Mouse (Mus musculus) forebrain, embryonic 16.5 days (tissue): ENCODE results near the gene Slc26a3. TPM values are rescaled to one million over a fixed set of nuclear protein-coding genes. Genes with fewer than 3 reads are reported as not detected.
A peak's percentile ranks its signal among the peaks of the same experiment; 100 is the strongest.
"Not testable (repeated sequence)": the region's sequence is repeated elsewhere in the genome, so short reads cannot be mapped to it uniquely, and the experiment has no call there.

Source experiments
- ATAC-seq: fragments of 200-750 bp; cut with Nextera tagmentation; 2 replicates; pipeline ENCODE4 v1.8.0; 2017; ENCODE audit warnings: mild to moderate bottlenecking, moderate library complexity
- H3K27ac ChIP-seq: fragments of 300-500 bp; sonication (generic); 2 replicates; pipeline ENCODE4 v1.5.1; 2014; ENCODE audit warnings: low read length, control low read depth
- H3K27me3 ChIP-seq: fragments of 300-500 bp; sonication (generic); replicated peaks from 2 replicates; pipeline ENCODE4 v1.6.1; 2014; ENCODE audit warnings: low read length; ENCODE audit not compliant: control insufficient read depth, insufficient read depth
- H3K36me3 ChIP-seq: fragments of 300-500 bp; sonication (generic); 2 replicates; pipeline ENCODE4 v1.6.1; 2014; ENCODE audit not compliant: control insufficient read depth, insufficient read depth
- H3K4me1 ChIP-seq: fragments of 300-500 bp; sonication (generic); replicated peaks from 2 replicates; pipeline ENCODE4 v1.6.1; 2014; ENCODE audit warnings: low read length; ENCODE audit not compliant: control insufficient read depth, insufficient read depth
- H3K4me2 ChIP-seq: fragments of 300-500 bp; sonication (generic); 2 replicates; pipeline ENCODE4 v1.6.1; 2014; ENCODE audit warnings: mild to moderate bottlenecking, low read length, control low read depth
- H3K4me3 ChIP-seq: fragments of 300-500 bp; sonication (generic); replicated peaks from 2 replicates; pipeline ENCODE4 v1.5.1; 2014; ENCODE audit warnings: mild to moderate bottlenecking, low read length, control low read depth
- H3K9ac ChIP-seq: fragments of 300-500 bp; sonication (generic); replicated peaks from 2 replicates; pipeline ENCODE4 v1.6.1; 2014; ENCODE audit warnings: low read depth, low read length, control low read depth
- H3K9me3 ChIP-seq: fragments of 300-500 bp; sonication (generic); 2 replicates; pipeline ENCODE4 v1.6.1; 2016; ENCODE audit warnings: low read length; ENCODE audit not compliant: control insufficient read depth
- WGBS: fragments of 180-500 bp; shearing (Covaris S2); extraction: QIAGEN DNeasy Blood & Tissue Kit; methylation state at CpG from one replicate; pipeline ENCODE4 v1.1.7; 2014; 5-methylcytosine and 5-hydroxymethylcytosine counted together
- polyA plus RNA-seq: library from polyadenylated mRNA; unstranded; fragments of >200 nt; fragmentation: Nextera tagmentation; extraction: Ambion mirVana; gene quantifications from 2 replicates; pipeline ENCODE4 v1.2.1, GENCODE M21; 2015

Slc26a3 gene
- polyA plus RNA-seq, 1 experiment from 2014 or later, result 0.11 TPM

DNA sequence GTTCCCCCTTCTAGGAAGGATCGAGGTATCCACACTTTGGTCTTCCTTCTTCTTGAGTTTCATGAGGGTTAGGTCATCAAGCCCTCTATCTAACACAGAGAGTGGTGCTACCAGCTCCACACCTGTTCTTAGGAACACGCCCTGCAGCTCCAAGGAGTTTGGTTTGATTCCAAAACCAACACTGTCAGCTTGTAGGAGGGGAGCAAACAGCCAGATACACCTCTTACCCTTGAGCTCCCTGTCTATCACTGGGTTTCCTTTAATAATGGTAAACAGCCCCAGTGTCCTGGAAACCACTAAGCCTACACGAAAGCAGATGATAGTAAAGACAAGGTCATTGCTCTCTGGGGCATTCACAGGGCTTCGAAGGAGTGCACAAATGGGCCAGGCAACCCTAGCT lies 67.8 kb downstream of the Slc26a3 start:
- Histone ChIP-seq H3K27me3 (no peaks in the 10 kb centered on the region), H3K27ac (no peak overlapping the region), H3K4me1 (0 out of 2 replicates have a peak, but pooled peaks cover 3% of the 10 kb centered on the region), H3K4me3 (no peak overlapping the region), H3K4me2 (no peak overlapping the region), H3K9me3 (no peaks in the 10 kb centered on the region), H3K9ac (no peak overlapping the region), H3K36me3 (no peaks in the 10 kb centered on the region)
- WGBS, result 84% methylated on average over 4 of the region's 4 CpGs
- no peak for ATAC-seq

DNA sequence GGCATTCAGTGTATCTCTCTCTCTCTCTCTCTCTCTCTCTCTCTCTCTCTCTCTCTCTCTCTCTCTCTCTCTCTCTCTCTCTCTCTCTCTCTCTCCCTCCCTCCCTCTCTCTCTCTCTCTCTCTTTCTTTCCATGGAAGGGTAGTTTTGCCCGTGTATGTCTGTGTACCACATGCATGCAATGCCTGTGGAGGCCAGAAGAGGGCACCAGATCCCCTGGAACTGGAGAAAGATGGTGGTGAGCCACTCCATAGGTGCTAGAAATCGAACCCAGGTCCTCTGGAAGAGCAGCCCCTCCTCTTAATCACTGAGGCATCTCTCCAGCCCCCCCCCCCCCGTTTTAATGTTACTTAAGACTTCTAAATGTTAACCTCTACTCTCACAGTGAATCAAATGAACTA lies 69.6 kb downstream of the Slc26a3 start:
- not testable (repeated sequence) for H3K4me1 ChIP-seq, H3K4me2 ChIP-seq, H3K9me3 ChIP-seq, H3K9ac ChIP-seq, ATAC-seq, H3K4me3 ChIP-seq, H3K27ac ChIP-seq, H3K36me3 ChIP-seq, H3K27me3 ChIP-seq
- WGBS, result 27% methylated on average over 3 of the region's 3 CpGs

DNA sequence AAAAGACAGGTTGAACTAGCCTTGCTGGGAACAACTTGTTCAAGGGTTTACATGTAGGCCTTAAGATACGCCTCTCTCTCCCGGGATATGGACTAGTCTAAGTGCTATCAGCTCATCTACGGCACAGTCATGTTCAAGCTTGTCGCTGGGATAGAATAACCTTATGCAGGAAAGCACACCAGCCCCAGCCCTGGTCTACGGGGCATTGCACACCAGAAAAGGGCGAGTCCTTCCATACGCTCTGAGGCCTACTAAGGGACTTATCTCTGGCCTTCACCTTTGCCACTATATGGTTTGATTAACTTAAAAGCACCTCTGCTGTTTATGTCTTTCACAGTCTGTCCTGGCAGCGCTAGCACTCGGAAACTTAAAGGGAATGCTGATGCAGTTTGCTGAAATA lies 70.7 kb downstream of the Slc26a3 start:
- H3K9ac ChIP-seq, result no peak overlapping the region

DNA sequence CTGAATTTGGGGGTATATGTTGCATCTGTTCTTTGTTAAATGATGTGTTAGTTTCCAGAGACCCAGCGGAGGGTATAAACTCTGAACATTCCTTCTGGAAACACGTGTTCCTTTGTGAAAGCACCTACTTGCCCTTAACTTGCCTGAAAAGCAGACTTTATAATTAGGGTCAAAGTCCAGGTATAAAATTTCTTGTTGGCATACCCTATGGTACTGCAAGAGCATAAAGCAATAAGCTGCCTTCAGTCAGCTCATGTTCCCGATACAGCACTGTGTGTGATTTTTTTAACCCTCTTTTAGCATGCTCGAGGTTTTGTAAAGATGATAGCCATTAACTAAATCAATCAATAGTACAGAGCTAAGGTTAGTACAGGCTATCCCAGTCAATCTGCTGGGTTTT lies 71.9 kb downstream of the Slc26a3 start:
- H3K4me1 ChIP-seq, result no peaks in the 10 kb centered on the region
- 89% methylated on average over 4 of the region's 4 CpGs for WGBS
- no peak for ATAC-seq
- H3K9me3 ChIP-seq, result no peaks in the 10 kb centered on the region
- no peak overlapping the region for H3K9ac ChIP-seq
- no peaks in the 10 kb centered on the region for H3K36me3 ChIP-seq
- H3K4me3 ChIP-seq, result no peak overlapping the region
- H3K27ac ChIP-seq, result no peak overlapping the region
- H3K27me3 ChIP-seq, result no peaks in the 10 kb centered on the region
- H3K4me2 ChIP-seq, result no peak overlapping the region

More for the DNA sequence above, 70.7 kb downstream of the Slc26a3 start:
- Histone ChIP-seq H3K9me3 (no peaks in the 10 kb centered on the region), H3K4me1 (0 out of 2 replicates have a peak, but pooled peaks cover 3% of the 10 kb centered on the region), H3K36me3 (no peaks in the 10 kb centered on the region), H3K27ac (no peak overlapping the region), H3K4me3 (no peak overlapping the region), H3K27me3 (no peaks in the 10 kb centered on the region), H3K4me2 (no peak overlapping the region)
- ATAC-seq, result no peak
- 96% methylated on average over 9 of the region's 9 CpGs for WGBS

DNA sequence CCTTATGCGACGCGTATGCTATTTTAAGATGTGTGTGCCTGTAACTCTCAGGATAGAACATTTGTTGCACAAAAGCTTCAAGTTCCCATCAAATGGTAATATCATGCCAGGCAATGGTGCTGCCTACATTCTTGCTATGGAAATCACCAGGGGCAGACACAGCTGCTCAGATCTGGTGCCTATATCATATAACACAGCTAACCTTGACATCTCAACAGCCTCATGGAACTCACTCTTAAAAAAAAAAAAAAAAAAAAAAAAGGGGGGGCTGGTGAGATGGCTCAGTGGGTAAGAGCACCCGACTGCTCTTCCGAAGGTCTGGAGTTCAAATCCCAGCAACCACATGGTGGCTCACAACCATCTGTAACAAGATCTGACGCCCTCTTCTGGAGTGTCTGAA lies 87.5 kb downstream of the Slc26a3 start:
- not testable (repeated sequence) for H3K36me3 ChIP-seq, H3K9ac ChIP-seq, ATAC-seq, H3K4me1 ChIP-seq, H3K4me2 ChIP-seq, H3K9me3 ChIP-seq, H3K27ac ChIP-seq, H3K27me3 ChIP-seq, H3K4me3 ChIP-seq
- WGBS, result over 99% methylated on average over 4 of the region's 6 CpGs

DNA sequence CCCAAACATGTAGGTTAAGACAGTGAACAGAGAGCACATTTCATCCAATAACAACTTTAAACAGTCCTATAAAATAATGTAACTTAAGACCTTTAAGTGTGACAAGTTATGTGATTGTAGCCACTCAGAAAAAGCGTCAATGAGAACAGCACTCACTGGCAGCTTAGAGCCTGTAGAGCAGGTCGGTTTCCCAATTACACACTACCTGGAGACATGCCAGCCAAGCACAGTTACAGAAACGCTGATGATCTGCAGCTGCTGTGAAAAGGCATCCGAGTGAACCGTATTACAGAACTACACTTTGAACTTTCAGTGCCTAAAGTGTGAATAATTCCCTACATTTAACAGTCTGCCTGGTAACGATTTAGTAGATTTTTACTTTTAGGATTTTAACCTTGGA lies 95.8 kb downstream of the Slc26a3 start:
- no peak for ATAC-seq
- no peaks in the 10 kb centered on the region for H3K9me3 ChIP-seq
- H3K36me3 ChIP-seq, result peaks cover 20% of the 10 kb centered on the region
- no peak overlapping the region for H3K27ac ChIP-seq
- no peak overlapping the region for H3K4me3 ChIP-seq
- WGBS, result 48% methylated on average over 6 of the region's 6 CpGs
- no peak overlapping the region for H3K9ac ChIP-seq
- no peak overlapping the region for H3K4me2 ChIP-seq
- H3K27me3 ChIP-seq, result no peaks in the 10 kb centered on the region
- no peaks in the 10 kb centered on the region for H3K4me1 ChIP-seq

DNA sequence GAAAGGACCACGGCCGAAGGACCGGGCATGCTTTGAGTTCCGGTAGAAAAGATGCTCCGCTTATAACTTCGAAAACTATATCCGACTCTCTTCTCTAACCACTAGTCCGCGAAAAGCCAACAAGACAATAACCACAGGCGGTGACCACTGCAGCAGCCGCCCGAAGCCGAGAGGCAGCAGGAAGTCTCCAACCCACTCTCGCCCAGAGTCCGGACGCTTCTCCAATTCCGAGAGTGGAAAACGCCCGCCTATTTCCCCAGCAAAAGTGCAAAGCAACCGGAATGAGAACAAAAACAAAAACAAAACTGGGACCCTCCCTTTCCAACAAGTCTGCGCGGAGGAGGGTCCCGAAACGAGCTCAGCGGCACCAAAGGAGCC lies 108.3 kb downstream of the Slc26a3 start:
- Histone ChIP-seq H3K36me3 (peaks cover 4% of the 10 kb centered on the region; the same call in 1 of the 2 replicates), H3K4me2 (peak overlapping the region; percentile 72), H3K9ac (peak overlapping the region; percentile 77), H3K9me3 (no peaks in the 10 kb centered on the region), H3K4me3 (peak overlapping the region; percentile 75), H3K27me3 (no peaks in the 10 kb centered on the region), H3K27ac (peak overlapping the region; percentile 94), H3K4me1 (peaks cover 15% of the 10 kb centered on the region)
- 1% methylated on average over 25 of the region's 25 CpGs for WGBS
- ATAC-seq, result no peak

DNA sequence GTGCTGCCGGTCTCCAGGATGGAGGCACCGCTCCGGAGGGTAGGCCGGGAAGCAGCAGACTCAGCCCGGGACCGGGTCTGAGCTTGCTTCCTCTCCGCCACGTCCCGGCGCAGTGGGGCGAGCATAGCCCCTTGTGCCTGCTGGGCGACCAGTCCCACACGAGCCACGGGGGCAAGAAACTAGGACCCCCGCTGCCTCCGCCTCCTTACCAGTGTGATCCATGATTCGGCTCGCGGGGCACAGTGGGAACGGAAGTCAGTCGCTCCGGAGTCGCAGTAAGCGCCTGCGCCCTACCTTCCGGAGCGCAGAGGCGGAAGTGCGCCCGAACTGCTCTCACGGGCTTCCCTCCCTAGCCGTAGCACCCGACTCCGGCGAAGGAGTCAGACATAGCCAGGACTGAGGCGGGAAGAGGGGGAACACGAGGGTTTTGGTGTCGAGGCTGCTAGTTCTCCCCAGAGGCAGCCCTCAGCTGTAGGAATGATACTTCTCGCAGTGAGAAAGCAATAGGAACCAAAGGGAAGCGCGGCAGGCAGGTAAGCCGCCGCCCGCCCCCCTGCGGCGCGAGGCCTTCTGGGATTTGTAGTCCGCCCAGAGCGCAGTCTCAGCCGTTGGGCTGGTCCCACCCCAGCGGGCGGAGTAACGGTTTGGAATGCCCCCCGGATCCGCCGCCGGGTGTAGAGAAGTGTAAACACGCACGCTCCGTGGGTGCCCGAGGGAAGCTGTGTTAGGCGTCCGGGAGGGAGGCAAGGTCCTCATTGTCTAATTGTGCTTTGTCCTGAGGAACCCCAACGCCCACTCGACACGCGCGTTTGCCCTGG lies 108.9 kb downstream of the Slc26a3 start, which contains the start of gene Cbll1:
Cbll1 (minus strand) TSS at position 303 of the 818 bp plus-strand sequence.
- Histone ChIP-seq H3K4me2 (peak within 1 kb of the TSS; percentile 82), H3K9me3 (no peaks in the 10 kb centered on the region), H3K27ac (peak within 1 kb of the TSS; percentile 94), H3K9ac (peak within 1 kb of the TSS; percentile 77), H3K4me3 (peak within 1 kb of the TSS; percentile 75), H3K36me3 (peaks cover under 1% of the 10 kb centered on the region; the same call in 1 of the 2 replicates), H3K4me1 (peaks cover 15% of the 10 kb centered on the region), H3K27me3 (no peaks in the 10 kb centered on the region)
- peak; percentile 98 for ATAC-seq
- WGBS, result under 1% methylated on average over 68 of the region's 68 CpGs

DNA sequence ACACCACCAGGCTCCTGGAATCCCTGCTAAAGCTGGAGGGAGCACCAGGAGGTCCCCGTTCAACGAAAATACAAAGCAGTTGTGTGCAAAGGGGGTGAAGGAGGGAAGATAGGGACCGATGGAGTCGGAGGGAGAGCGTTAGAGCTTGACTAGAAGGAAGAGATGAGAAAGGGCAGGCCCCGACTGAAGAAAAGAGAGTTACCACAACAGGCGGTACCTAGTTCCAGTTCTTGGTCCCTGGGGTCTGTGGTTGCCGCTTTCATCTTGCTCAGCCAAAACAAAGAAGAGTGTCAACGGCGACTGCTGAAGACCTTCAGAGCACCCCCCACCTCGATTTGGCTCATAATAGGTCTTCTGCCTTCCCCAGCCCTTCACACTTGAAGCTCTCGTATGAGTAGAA lies 109.5 kb downstream of the Slc26a3 start:
- Histone ChIP-seq H3K27ac (peak overlapping the region; percentile 94), H3K36me3 (no peaks in the 10 kb centered on the region), H3K9me3 (no peaks in the 10 kb centered on the region), H3K27me3 (no peaks in the 10 kb centered on the region), H3K4me2 (peak overlapping the region; percentile 82), H3K4me1 (peaks cover 15% of the 10 kb centered on the region), H3K4me3 (peak overlapping the region; percentile 75), H3K9ac (peak overlapping the region; percentile 77)
- ATAC-seq, result no peak; the same call in 1 of the 2 replicates
- WGBS, result 1% methylated on average over 12 of the region's 12 CpGs
